Mouse (Mus musculus) liver, postnatal 0 days (tissue): ENCODE measurements at regions not wholly inside any gene's neighbourhood (a gene's known extent, or its start where the extent isn't known, plus 50 kb on each side); places are given as distances from the start of the nearest gene placed in this dataset.

ENCODE experiments used
- CTCF ChIP-seq: sonication (generic); IDR thresholded peaks from 2 replicates; pipeline ENCODE4 v1.5.1; 2016; ENCODE audit warnings: antibody characterized with exemption, low read depth
- EP300 ChIP-seq: IDR thresholded peaks from 2 replicates; pipeline ENCODE4 v1.6.1; 2016; ENCODE audit warnings: antibody characterized with exemption, low read depth, mild to moderate bottlenecking

DNA sequence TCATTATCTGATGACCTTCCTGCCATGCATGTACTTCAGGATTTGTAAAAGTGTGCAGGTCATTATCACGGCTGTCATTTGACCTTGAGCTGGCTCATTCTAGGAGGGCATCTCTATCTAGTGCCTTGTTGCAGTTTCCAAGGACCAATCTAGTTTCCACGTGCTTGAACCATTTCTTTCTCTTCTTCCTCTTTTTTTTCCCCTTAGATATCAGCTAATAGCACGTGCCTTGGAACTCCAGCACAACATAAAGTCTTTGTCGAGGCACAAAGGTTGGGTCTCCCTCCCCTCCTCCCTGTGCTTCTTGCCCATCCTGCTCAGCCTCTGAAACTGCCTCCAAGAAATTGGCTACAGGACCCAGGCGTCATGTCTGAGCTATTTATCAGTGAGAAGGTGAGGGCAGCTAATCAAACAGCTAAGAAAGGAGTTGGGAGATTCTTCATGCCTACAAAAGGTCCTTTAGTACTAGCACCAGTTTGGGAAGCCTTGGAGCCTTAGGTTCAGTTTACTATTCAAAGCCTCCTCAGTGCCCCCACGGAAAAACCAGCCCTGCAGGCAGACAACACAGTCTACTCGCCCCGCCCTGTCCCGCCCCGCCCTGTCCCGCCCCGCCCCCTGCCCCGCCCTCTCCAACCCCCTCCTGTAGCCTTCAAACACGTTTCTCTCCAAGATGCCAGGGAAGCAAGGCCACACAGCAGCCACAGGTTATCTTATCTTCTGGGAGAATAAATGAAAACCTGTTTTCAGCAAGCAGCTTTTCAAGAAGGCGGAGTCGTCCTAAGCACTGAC, 80.5 kb upstream of the Tapt1 start:
- no peak for TF ChIP-seq CTCF
- TF ChIP-seq EP300 = no peak
